Mouse (Mus musculus) embryo, embryonic 10.5 days (tissue): ENCODE measurements around the gene Hnf1b.

Experiments used
- DNase-seq: peaks from one replicate; pipeline ENCODE4 v3.0.0-alpha.2; 2015; ENCODE audit warnings: low spot score

Gene Hnf1b

DNA sequence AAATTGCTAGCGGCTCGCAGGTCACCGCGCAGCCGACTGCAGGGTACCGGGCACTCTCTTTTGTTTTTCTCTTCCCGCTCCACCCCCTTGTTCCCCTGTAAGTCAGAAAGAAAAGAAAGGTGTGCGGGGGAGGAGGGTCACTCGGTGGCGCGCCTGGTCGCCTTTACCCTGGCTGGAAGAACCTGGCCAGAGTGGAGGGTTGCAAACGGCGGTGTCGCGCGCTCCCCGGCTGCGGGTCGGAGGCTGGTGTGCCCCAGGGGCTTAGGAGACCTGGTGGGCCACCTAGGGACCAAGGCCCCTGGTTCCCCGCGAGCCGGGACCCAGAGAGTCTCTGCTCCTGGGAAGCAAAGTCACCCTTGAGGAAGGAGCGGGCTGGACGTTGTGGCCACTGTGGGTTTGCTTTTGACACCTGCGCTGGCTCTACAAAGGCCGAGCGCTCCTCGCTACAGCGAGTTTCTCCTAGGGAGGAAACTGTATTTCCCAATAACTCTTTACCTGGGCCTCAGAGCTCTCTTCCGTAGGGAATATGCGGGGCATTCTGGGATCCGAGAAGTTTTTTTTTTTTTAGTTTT is 3.4 kb downstream of the Hnf1b start:
- DNase-seq: peak; percentile 53

DNA sequence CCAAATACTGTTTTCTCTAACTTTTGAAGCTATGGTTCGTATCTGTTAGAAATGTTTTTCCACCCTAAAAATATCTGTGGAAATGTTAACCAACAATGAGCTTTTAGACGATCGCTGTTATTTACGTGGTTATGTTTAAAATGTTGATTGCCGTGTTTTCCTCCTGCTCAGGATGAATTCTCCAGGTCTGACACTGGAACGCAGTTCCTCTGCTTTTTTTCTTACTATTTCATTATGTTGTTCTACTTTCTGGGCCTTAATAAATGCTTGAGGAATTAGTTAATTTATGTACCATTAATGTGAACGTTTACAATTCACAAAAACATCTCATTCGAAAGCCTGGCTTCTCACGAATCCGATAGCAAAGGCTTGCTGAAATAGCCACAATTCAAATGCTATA is 4.2 kb downstream of the Hnf1b start:
- DNase-seq: peak; percentile 58

- peak; percentile 33 for DNase-seq
These were observed 4.8 kb downstream of the Hnf1b start for GRCm38 (mm10) chr11:83854707-83855106.

GRCm38 (mm10) chr11:83857256-83857655 is 7.4 kb downstream of the Hnf1b start:
- no peak for DNase-seq

- DNase-seq: peak; percentile 52
These were observed 15.4 kb downstream of the Hnf1b start for GRCm38 (mm10) chr11:83865286-83865685.

- DNase-seq: peak; percentile 36
These were observed 17.7 kb downstream of the Hnf1b start for GRCm38 (mm10) chr11:83867571-83867970.

DNA sequence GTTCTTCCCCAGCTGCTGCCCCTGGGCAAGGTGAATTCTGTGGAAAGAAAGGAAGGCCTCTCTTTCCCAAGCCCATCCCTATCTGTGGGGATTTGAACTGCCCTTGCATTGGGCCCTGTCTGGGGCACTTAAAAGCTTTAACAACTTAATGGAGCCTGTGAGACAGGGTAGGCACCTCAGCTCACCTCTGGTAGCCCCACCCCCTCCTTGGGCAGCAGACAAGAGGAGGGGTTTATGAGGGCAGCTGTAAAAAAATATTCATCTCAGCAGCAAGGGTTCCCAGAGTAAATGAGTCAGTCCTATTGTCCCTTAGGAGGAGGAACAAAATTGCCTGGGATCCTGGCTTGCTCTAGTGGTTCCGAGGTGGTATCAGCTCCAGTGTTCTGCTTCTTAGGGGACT is 19.3 kb downstream of the Hnf1b start:
- DNase-seq: no peak

DNA sequence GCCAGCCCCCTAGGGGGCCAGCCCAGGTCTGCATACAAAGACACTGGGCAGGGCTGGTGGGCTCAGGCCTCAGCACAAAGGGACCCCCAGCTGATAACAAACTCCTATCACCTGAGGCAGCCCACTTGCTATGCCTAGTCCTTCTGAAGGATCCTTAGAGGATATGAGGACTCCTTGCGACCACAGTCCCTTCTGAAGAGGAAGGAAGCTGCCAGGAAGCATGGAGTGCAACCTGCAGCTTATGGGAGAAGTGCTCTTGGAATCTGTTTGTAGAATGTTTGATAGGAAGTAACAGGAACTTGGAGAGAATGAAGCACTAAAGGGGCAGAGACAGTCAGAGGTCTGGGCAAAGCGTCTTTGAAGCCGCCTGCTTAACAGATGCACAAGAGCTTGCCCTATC is 19.8 kb downstream of the Hnf1b start:
- DNase-seq: no peak

DNA sequence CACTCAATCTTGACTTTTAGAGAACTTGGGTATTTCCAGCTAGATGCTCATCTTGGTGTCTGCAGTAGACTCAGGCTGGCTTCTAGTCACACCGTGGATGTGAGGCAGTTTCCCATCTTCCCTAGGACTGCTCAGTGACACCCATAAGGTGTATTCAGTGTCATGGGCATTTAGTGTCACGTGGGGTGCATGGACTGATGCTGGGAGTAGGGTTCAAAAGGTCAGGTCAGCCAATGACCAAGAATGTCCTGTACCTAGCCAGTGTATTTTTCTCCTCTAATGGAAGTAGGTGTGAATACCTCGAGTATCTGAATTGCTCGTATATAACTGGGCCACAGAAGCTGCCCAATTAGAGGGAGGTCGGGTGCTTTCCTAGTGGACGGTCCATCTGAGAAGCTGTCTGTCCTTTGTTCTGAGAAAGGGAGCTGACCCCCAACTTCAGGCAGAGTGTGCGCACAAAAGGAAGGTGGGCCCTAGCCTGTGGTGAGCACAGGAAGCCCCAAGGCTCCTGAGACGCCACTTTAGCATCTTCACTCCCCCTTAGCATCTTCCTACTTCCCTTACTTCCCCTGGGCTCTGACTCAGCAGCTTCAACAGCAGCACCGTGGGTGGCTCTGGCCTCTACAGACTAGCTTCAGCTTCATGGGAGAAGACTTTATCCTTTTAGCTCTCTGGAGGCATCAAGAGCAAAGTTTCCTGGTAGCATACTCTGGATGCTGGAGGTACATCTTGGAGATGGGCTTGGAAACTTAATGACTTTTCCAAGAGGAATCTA is 22.1 kb downstream of the Hnf1b start:
- DNase-seq: no peak

DNA sequence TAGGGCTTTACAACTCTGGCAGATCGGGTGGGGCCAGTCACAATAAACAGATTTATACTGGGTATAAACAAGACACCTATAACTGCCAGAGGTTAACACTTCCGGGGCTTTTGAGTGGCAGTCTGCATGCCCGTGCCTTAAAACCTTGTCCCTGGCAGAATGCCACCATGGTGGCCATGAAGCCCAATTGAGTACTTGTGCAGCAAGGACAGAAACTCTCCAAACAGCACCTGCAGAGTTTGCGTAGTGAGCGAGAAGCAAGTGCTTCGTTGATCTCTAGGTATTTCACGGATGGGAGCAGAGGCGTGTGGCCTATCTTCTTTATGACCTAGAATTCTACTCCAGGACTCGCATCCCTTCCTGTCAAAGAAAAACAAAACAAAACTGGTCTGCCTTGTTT is 23.6 kb downstream of the Hnf1b start:
- no peak for DNase-seq

DNA sequence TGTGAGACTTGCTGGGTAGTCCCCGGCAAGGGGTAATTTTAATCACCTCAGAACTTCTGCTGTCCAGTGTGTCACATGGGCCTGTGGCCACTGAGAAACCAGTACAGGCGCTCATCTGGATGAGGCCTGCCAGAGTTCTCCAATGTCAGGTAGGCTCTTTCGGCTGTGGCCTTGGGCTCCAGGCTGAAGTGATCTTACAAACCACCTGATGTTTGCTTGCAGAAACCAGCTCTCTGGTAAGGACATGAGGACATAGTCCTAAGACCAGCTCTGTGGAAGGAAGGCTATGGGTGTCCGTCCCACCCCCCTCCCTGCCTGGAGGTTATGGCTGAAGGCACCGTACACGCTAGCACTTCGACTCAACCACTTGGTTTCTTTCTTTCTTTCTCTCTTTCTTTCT is 26.8 kb downstream of the Hnf1b start:
- DNase-seq: no peak

DNA sequence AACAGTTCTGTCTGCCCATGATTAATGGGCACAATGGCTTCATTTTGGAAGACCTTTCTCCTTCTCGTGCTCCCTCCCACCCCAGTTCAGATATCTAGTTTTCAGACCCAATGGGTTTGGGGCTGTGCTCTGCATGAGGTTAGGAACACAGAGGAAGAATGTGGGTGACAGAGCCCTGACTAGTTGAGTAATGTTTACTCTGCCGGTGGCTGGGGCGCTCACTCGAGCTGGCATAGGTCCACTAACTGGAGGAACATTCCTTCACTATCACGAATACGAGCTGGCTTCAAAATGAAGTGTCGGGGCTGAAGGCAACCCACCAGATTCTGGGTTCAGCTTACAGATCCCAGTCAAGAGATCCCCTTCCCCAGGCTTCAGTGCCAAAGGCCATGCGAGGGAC is 27.9 kb downstream of the Hnf1b start:
- DNase-seq: no peak

DNA sequence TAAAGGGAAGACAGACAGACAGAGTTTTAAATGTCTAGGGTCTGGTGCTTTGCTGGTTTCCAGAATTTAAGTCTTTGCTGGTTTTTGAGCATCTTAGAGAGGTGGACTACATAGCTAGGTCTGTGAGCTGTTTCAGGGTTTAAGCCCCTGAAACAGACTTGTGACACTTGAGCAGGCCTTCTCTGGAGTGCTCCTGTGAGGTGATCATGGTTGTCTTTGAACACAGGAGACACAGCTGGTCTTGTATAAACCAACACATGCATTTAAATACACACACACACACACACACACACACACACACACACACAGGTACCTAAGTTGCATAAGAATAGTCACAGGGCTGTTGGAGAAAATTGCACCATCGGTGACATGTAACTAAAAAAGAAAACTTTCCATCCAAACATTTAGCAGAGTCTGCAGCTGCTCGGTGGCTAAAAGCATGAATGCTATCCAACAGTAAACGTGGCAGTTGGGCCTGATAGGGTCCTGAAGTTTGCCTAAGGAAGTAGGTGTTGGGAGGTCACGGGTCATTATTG is 28.6 kb downstream of the Hnf1b start:
- no peak for DNase-seq

DNA sequence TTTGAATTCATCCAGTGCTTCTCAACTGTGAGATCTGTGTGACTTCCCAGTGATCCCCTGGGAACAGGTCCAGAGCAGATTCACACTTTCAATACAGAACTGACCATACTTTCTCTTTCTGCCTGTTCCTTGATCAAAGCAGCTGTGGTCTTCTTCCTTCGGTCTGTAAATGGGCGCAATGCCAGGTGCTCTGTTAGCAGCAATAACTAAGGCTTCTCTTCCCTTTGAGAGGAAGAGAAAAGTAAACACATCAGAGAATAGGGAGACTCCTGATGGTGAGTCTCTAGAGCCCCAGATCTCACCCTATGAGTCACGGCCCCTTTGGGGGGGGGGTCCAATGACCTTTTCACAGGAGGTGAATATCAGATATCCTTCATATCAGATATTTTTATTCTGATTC is 29.3 kb downstream of the Hnf1b start:
- DNase-seq: no peak

GRCm38 (mm10) chr11:83881438-83881837 is 31.6 kb downstream of the Hnf1b start:
- no peak for DNase-seq

DNA sequence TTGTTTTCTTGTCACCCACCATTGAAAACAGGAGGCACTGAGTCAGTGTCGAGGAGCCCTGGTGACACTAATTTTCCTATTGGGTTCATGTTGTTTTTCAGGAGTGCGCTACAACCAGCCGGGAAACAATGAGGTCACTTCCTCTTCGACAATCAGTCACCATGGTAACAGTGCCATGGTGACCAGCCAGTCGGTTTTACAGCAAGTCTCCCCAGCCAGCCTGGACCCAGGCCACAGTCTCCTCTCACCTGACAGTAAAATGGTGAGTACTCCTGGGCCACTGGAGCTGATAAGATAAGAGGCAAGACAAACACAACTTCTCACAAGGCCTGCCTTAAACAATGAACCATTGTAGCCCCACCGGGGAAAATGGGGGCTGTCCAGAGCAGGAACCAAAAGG is 32.7 kb downstream of the Hnf1b start:
- peak; percentile 50 for DNase-seq

DNA sequence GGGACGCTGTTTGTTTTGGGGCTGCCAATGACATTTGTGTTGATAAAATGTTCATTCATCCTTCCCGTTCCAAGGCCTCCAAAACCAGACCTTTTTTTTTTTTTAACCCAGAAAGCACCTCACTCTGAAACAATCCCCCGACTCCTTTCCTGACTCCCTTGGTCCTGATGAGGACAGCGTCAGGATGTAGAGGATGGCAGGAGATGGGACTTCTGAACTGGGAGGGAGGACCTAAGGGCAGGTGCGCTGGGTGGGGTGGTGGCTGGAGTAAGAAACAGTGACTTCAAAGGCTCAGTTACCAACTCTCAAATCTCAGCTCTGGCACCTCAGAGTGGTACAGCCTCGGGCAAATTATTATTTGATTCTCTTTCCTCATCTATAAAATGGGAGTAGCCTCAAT is 33.2 kb downstream of the Hnf1b start:
- DNase-seq: no peak

DNA sequence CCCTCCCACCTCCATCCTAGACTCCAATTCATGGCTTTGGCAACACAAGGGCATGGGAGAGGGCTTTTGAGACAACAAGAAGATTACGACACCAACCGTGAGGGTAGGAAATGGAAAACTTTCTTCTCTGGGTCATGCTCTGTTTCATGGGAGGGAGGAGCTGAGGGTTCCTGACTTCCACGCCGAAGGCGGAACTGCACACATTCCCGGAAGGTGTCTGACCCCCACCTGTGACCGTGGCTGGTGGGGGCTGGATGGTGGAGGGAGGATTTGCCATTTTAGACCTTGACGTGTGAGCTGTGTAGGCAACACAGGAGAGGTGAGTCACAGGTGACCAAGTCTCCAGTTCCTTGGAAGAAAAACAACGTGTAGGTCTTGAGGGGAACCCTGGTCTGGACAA is 33.9 kb downstream of the Hnf1b start:
- DNase-seq: no peak

- no peak for DNase-seq
These were observed 35.3 kb downstream of the Hnf1b start for GRCm38 (mm10) chr11:83885175-83885574.

DNA sequence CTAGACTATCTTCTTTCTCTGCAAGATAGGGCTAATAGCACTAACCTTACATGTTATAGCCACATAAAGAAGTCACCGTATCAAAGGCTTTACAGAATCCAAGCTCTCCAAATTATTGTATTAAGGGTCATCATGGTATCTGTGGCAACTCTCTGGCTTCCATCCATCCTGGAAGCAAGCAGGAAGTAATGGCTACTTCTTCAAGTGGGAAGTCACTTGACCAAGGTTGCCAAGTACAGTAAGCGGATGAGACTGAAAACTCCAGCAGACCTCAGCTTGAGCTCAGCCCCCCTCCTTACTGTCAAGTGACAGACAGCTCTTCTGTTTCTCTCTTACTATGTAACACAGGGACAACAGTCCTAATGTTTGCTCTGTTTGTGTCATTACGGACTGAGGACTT is 36.9 kb downstream of the Hnf1b start:
- no peak for DNase-seq

GRCm38 (mm10) chr11:83891366-83891765 is 41.5 kb downstream of the Hnf1b start:
- DNase-seq: no peak

DNA sequence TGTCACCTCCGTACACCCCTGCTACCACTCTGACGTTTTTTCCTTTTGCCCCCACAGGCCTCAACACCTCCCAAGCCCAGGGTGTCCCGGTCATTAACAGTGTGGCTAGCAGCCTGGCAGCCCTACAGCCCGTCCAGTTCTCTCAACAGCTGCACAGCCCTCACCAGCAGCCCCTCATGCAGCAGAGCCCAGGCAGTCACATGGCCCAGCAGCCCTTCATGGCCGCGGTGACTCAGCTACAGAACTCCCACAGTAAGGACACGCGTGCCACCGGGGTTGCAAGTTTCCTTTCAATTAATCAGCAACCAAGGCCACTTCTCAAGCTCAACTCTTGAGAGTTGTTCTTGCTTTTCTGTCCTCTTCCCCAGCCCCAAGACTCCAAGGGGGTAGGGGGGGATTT is 43.5 kb downstream of the Hnf1b start:
- DNase-seq: no peak
